Mouse (Mus musculus) central nervous system, embryonic 14 days (tissue): ENCODE results near the gene Rfk. TPM values are rescaled to one million over a fixed set of nuclear protein-coding genes. Genes with fewer than 3 reads are reported as not detected.

Experiments
- polyA plus RNA-seq: library from polyadenylated mRNA; depleted of rRNA; stranded (reverse); fragments of >200 nt; gene quantifications from 2 replicates; pipeline ENCODE4 v1.2.3, GENCODE M21; 2012; rRNA removed

The Rfk gene
- polyA plus RNA-seq = 37.0 and 37.8 TPM in 2 replicates

GRCm38 (mm10) chr19:17393841-17394591 lies at the start of gene Rfk:
Gene Rfk, plus strand, starts transcription at chr19:17394043.

GRCm38 (mm10) chr19:17372701-17373100 lies 21.1 kb upstream of the Rfk start, which contains the start of gene Gcnt1:
Gene Gcnt1, minus strand, starts transcription at chr19:17372844.

Other genes with a start within 250 kb of the Rfk start
- gene Gcnt1, start 21.2 kb upstream of the Rfk start, polyA plus RNA-seq = 0.87 and 2.0 TPM in 2 replicates